ENCODE assay signal across 7 mouse cellular contexts in genomic region chr5:64811500-64812123, GRCm38 (mm10). TPM values are rescaled to one million over a fixed set of nuclear protein-coding genes. Genes with fewer than 3 reads are reported as not detected.
A peak's percentile ranks its signal among the peaks of the same experiment; 100 is the strongest.
DNase-seq lines count a peak whose midpoint lies in the region; ATAC-seq and TF ChIP-seq lines count a peak whose summit lies in the region.

No protein-coding gene starts in this region.

- no peak for TF ChIP-seq CTCF in liver, adult 2 months (IDR thresholded peaks at IDR 0.05; ENCODE audit: low read depth, low read length)

- no peaks in the 10 kb centered on the region for H3K36me3 ChIP-seq in forebrain, embryonic 16.5 days (ENCODE audit: control insufficient read depth, insufficient read depth)
- H3K36me3 ChIP-seq in hindbrain, embryonic 15.5 days = no peaks in the 10 kb centered on the region
- H3K36me3 ChIP-seq in liver, adult 2 months (ENCODE audit: control insufficient read depth, insufficient read depth, low read length) = 0 out of 2 replicates have a peak, but pooled peaks cover 7% of the 10 kb centered on the region
- H3K36me3 ChIP-seq in myocyte (ENCODE audit: control insufficient read depth, insufficient read depth) = peaks cover 11% of the 10 kb centered on the region

- peaks cover 54% of the 10 kb centered on the region for H3K4me1 ChIP-seq in forebrain, embryonic 16.5 days (replicated peaks; ENCODE audit: control insufficient read depth, insufficient read depth, low read length)
- peaks cover 36% of the 10 kb centered on the region for H3K4me1 ChIP-seq in hindbrain, embryonic 15.5 days (replicated peaks)
- peaks cover 38% of the 10 kb centered on the region for H3K4me1 ChIP-seq in liver, adult 2 months (ENCODE audit: control insufficient read depth, insufficient read depth, low read length)

- no peak for TF ChIP-seq POLR2A in liver, adult 2 months (IDR thresholded peaks at IDR 0.05; ENCODE audit: extremely low read depth, insufficient read depth, low read length)
- TF ChIP-seq POLR2A in myocyte (IDR thresholded peaks at IDR 0.05; ENCODE audit: insufficient read length, low read depth) = peak; percentile 30

- 6% methylated on average over 14 of the region's 14 CpGs for WGBS in forebrain, embryonic 16.5 days
- 11% methylated on average over 13 of the region's 14 CpGs for WGBS in hindbrain, embryonic 15.5 days
- under 1% methylated on average over 14 of the region's 14 CpGs for WGBS in liver, adult 2 months

- peaks cover 41% of the 10 kb centered on the region for H3K79me2 ChIP-seq in liver, adult 2 months (ENCODE audit: control insufficient read depth, insufficient read depth, low read length)
- H3K79me2 ChIP-seq in myocyte (ENCODE audit: control insufficient read depth, insufficient read depth) = peaks cover 89% of the 10 kb centered on the region

- peak overlapping the region; percentile 39 for H3K9ac ChIP-seq in forebrain, embryonic 16.5 days (replicated peaks; ENCODE audit: low read depth, low read length)
- no peak overlapping the region for H3K9ac ChIP-seq in hindbrain, embryonic 15.5 days
- peak overlapping the region; percentile 63 for H3K9ac ChIP-seq in liver, adult 2 months (ENCODE audit: low read depth, low read length)

- ATAC-seq in forebrain, embryonic 16.5 days = peak; percentile 3; the same call in 1 of the 2 replicates
- ATAC-seq in hindbrain, embryonic 15.5 days (ENCODE audit: low FRiP score, low read depth) = peak; percentile 46

- H3ac ChIP-seq in myocyte (ENCODE audit: control insufficient read depth, insufficient read length) = no peak overlapping the region

- peak; percentile 61 for DNase-seq in MEL-GATA-1-ER (ENCODE audit: extremely low read depth, low read depth)
- peak; percentile 39 for DNase-seq in adrenal gland, postnatal 25 days
- DNase-seq in liver, adult 2 months (ENCODE audit: extremely low read depth, low read depth, low spot score) = no peak
- DNase-seq in cerebellum, adult 9-10 months = no peak

- peak overlapping the region; percentile 22 for H3K4me2 ChIP-seq in forebrain, embryonic 16.5 days (ENCODE audit: low read length)
- H3K4me2 ChIP-seq in hindbrain, embryonic 15.5 days = peak overlapping the region; percentile 30
- peak overlapping the region; percentile 95 for H3K4me2 ChIP-seq in myocyte (ENCODE audit: low read depth)

- H3K4me3 ChIP-seq in forebrain, embryonic 16.5 days (replicated peaks; ENCODE audit: low read length) = no peak overlapping the region
- no peak overlapping the region for H3K4me3 ChIP-seq in hindbrain, embryonic 15.5 days
- H3K4me3 ChIP-seq in liver, adult 2 months (ENCODE audit: insufficient read depth, low read depth, low read length) = peak overlapping the region; percentile 40
- H3K4me3 ChIP-seq in myocyte = peak overlapping the region; percentile 32

- peak overlapping the region; percentile 60 for H3K27ac ChIP-seq in forebrain, embryonic 16.5 days (ENCODE audit: low read length)
- peak overlapping the region; percentile 60 for H3K27ac ChIP-seq in hindbrain, embryonic 15.5 days (replicated peaks)
- peak overlapping the region; percentile 97 for H3K27ac ChIP-seq in liver, adult 2 months (replicated peaks; ENCODE audit: insufficient read depth, low read depth, low read length)

- no peaks in the 10 kb centered on the region for H3K27me3 ChIP-seq in forebrain, embryonic 16.5 days (replicated peaks; ENCODE audit: control insufficient read depth, insufficient read depth, low read length)
- H3K27me3 ChIP-seq in hindbrain, embryonic 15.5 days = no peaks in the 10 kb centered on the region
- H3K27me3 ChIP-seq in liver, adult 2 months (ENCODE audit: control insufficient read depth, insufficient read depth, low read length) = no peaks in the 10 kb centered on the region
- H3K27me3 ChIP-seq in myocyte (ENCODE audit: control insufficient read depth, insufficient read depth, insufficient read length) = no peaks in the 10 kb centered on the region

- H3K9me3 ChIP-seq in forebrain, embryonic 16.5 days (ENCODE audit: control insufficient read depth, low read length) = no peaks in the 10 kb centered on the region
- no peaks in the 10 kb centered on the region for H3K9me3 ChIP-seq in hindbrain, embryonic 15.5 days

TF ChIP-seq in myocyte, 11 proteins besides CTCF, POLR2A, EP300 and RAD21:
- TF ChIP-seq MYOD1 (IDR thresholded peaks at IDR 0.05; ENCODE audit: control insufficient read depth in 1 of 3, insufficient read length in 2 of 3, low read depth in 2 of 3) (no peak), TCF12 (IDR thresholded peaks at IDR 0.05; ENCODE audit: insufficient read depth, poor library complexity, severe bottlenecking) (no peak), MYOG (IDR thresholded peaks at IDR 0.05; ENCODE audit: control insufficient read depth in 1 of 3, insufficient read depth in 1 of 3, insufficient read length in 2 of 3, low read depth in 2 of 3) (no peak), SRF (IDR thresholded peaks at IDR 0.05; ENCODE audit: control insufficient read depth, insufficient read length, low read depth) (no peak), POLR2AphosphoS2 (IDR thresholded peaks at IDR 0.05; ENCODE audit: insufficient read length, low read depth) (peak; percentile 68), E2F4 (IDR thresholded peaks at IDR 0.05; ENCODE audit: insufficient read depth) (no peak), CEBPB (IDR thresholded peaks at IDR 0.05; ENCODE audit: insufficient read depth, poor library complexity, severe bottlenecking) (no peak)

RNA-seq across cellular contexts. Expression of gene Klf3, which starts 8.4 kb away (rescaled TPM):
- 61.6 and 74.6 TPM in 2 replicates for total RNA-seq in adrenal gland, postnatal 25 days (2021)
- polyA plus RNA-seq in forebrain, embryonic 16.5 days (2015; fragmentation: Nextera tagmentation; extraction: Ambion mirVana) = 30.9 and 32.9 TPM in 2 replicates
- polyA plus RNA-seq in hindbrain, embryonic 15.5 days (2015; fragmentation: Nextera tagmentation; extraction: Ambion mirVana) = 28.9 and 30.3 TPM in 2 replicates
- 17.8 and 18.3 TPM in 2 replicates for total RNA-seq in liver, adult 2 months (2014; rRNA removed)
- polyA plus RNA-seq in liver, adult 2 months (2012; rRNA removed) = 35.7 and 39.9 TPM in 2 replicates
- polyA plus RNA-seq in myocyte (2012; fragmentation: generic; extraction: Trizol) = 27.4 TPM

Comparison
In these comparisons a context has a peak if more than half of its experiments do, and no peak if none do; other contexts are left out.
1. DNase-seq: peak in MEL-GATA-1-ER (single experiment) and adrenal gland, postnatal 25 days (single experiment); none in liver, adult 2 months (single experiment) and cerebellum, adult 9-10 months (single experiment).
2. H3K4me2 ChIP-seq: peak in every context shown above with its lines; median percentile 95 in myocyte; 30 in hindbrain, embryonic 15.5 days; 22 in forebrain, embryonic 16.5 days.
3. H3K4me3 ChIP-seq: peak in liver, adult 2 months (single experiment) and myocyte (single experiment); none in forebrain, embryonic 16.5 days (single experiment) and hindbrain, embryonic 15.5 days (single experiment).
4. Peak in every context shown above with its lines, with median percentiles within 50 percentile points of each other: H3K27ac ChIP-seq.